Mouse (Mus musculus): ENCODE measurements around the gene Vkorc1l1.

DNA sequence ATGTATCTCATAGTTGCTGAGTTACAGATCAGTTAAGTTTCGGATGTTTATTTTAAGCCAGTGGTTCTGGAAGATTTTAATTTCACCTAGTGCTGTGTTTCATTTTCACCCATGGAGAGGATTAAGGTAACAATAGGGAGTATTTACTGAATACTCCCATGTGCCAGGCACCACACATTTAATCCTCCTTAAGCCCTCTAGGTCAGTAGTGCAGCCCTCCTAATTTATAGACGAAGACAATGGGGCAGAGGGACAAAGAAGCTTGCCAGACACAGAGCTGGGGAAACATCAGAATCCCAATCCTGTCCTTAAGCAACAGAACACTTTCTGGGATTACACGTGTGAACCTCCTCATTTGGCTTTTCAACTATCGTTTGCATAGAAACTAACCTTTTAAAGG, 4.8 kb upstream of the Vkorc1l1 start:
- TF ChIP-seq CTCF (IDR thresholded peaks at IDR 0.05; ENCODE audit: low read depth) (no peak), EP300 (optimal IDR thresholded peaks at IDR 0.05) (no peak)
